Mouse (Mus musculus) liver, embryonic 14.5 days (tissue): ENCODE measurements around the gene Ubr4. TPM values are rescaled to one million over a fixed set of nuclear protein-coding genes. Genes with fewer than 3 reads are reported as not detected.

Experiments used
- ATAC-seq: fragments of 200-750 bp; cut with Nextera tagmentation; 2 replicates; pipeline ENCODE4 v1.8.0; 2017; ENCODE audit warnings: moderate number of reproducible peaks, mild to moderate bottlenecking, moderate library complexity; ENCODE audit not compliant: insufficient read depth
- DNase-seq, 3 experiments: peaks; one replicate each; pipeline ENCODE4 v3.0.0-alpha.2; 2012 to 2013; ENCODE audit warnings: low read depth in 3 of 3, low spot score in 3 of 3
- H3K27ac ChIP-seq: fragments of 300-500 bp; sonication (generic); 2 replicates; pipeline ENCODE4 v1.5.1; 2014; ENCODE audit warnings: moderate library complexity, mild to moderate bottlenecking, control low read depth, inconsistent platforms
- H3K27me3 ChIP-seq: fragments of 300-500 bp; sonication (generic); 2 replicates; pipeline ENCODE4 v1.6.1; 2014; ENCODE audit warnings: mild to moderate bottlenecking, low read length, moderate library complexity; ENCODE audit not compliant: control insufficient read depth, insufficient read depth
- H3K36me3 ChIP-seq: fragments of 300-500 bp; sonication (generic); replicated peaks from 2 replicates; pipeline ENCODE4 v1.6.1; 2014; ENCODE audit warnings: low read depth; ENCODE audit not compliant: control insufficient read depth, insufficient read depth
- H3K4me1 ChIP-seq, 2 experiments: fragments of 200-500 bp in 1 of 2; fragments of 300-500 bp in 1 of 2; sonication (generic) in 1 of 2; replicated peaks; 2 replicates each; pipeline ENCODE4 v1.6.1; 2012 to 2014; ENCODE audit warnings: antibody characterized with exemption in 1 of 2, inconsistent platforms in 1 of 2, low read length in 1 of 2; ENCODE audit not compliant: control insufficient read depth in 2 of 2, insufficient read depth in 2 of 2
- H3K4me2 ChIP-seq: fragments of 300-500 bp; sonication (generic); 2 replicates; pipeline ENCODE4 v1.6.1; 2014; ENCODE audit warnings: low read depth, mild to moderate bottlenecking, control low read depth, moderate library complexity
- H3K4me3 ChIP-seq, 2 experiments: fragments of 200-500 bp in 1 of 2; fragments of 300-500 bp in 1 of 2; sonication (generic) in 1 of 2; 2 replicates each; pipeline ENCODE4 v1.5.1; 2012 to 2014; ENCODE audit warnings: low read depth in 2 of 2, low read length in 2 of 2, mild to moderate bottlenecking in 2 of 2, control low read depth in 1 of 2, inconsistent platforms in 1 of 2, moderate library complexity in 1 of 2; ENCODE audit not compliant: insufficient read depth in 1 of 2
- H3K9ac ChIP-seq: fragments of 300-500 bp; sonication (generic); replicated peaks from 2 replicates; pipeline ENCODE4 v1.6.1; 2014; ENCODE audit warnings: mild to moderate bottlenecking, control low read depth, moderate library complexity
- H3K9me3 ChIP-seq: fragments of 300-500 bp; sonication (generic); 2 replicates; pipeline ENCODE4 v1.6.1; 2016; ENCODE audit warnings: low read length, mixed read lengths; ENCODE audit not compliant: control insufficient read depth
- CTCF ChIP-seq: IDR thresholded peaks from 2 replicates; pipeline ENCODE4 v1.5.1; 2016; ENCODE audit warnings: antibody characterized with exemption, low read depth, control low read depth
- EP300 ChIP-seq: IDR thresholded peaks from 2 replicates; pipeline ENCODE4 v1.6.1; 2016; ENCODE audit warnings: antibody characterized with exemption, low read depth
- WGBS: fragments of 180-500 bp; shearing (Covaris S2); extraction: QIAGEN DNeasy Blood & Tissue Kit; methylation state at CpG from one replicate; pipeline ENCODE4 v1.1.7; 2014; ENCODE audit not compliant: insufficient replicate concordance; 5-methylcytosine and 5-hydroxymethylcytosine counted together
- polyA plus RNA-seq, 2 experiments: library from polyadenylated mRNA; depleted of rRNA in 1 of 2; stranded (reverse) in 1 of 2; unstranded in 1 of 2; fragments of >200 nt; fragmentation: Nextera tagmentation in 1 of 2; extraction: Ambion mirVana in 1 of 2; gene quantifications; 2 replicates each; pipeline versions ENCODE4 v1.2.1 to v1.2.3; 2012 to 2014

Ubr4 gene
- polyA plus RNA-seq, 2 experiments = 34.0 to 55.5 TPM

DNA sequence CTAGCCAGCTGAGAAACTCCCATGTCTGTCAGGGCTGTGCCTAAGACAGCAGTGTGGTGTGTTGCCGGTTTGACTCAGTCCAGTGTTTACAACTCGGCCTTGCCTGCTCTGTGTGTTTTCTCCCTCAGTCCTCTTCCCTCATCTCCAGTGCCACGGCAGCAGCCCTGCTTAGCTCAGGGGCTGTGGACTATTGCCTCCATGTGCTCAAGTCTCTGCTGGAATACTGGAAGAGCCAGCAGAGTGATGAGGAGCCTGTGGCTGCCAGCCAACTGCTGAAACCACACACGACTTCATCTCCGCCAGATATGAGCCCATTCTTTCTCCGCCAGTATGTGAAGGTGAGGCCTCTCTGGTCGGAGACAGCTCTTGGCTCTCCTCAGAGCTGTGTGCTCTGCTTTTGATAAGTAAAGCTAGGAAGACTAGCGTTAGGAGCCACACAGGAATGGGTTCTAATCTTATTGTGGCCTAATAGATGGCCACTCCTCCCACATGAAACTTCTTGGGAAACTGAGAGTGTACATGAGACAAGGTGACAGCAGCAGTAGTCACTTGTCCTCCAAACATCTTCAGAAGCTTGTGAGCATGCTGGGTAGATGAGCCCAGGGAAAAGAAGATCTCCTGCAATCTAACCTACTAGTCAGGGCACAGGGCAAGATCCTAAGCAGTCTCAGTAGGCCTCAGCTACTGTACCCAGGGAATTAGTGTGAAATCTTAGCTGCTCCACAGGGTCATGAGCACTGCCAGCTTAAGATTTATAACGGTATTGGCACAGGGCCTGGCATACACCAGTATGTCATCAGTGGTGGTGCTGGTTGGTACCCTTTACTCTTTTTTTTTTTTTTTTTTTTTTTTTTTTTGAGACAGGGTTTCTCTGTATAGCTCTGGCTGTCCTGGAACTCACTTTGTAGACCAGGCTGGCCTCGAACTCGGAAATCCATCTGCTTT is 94.6 kb downstream of the Ubr4 start:
- Histone ChIP-seq H3K4me1 (no peaks in the 10 kb centered on the region), H3K27ac (no peak overlapping the region), H3K36me3 (peaks cover 92% of the 10 kb centered on the region), H3K9ac (no peak overlapping the region), H3K27me3 (no peaks in the 10 kb centered on the region), H3K4me3 (no peak overlapping the region), H3K9me3 (no peaks in the 10 kb centered on the region), H3K4me2 (no peak overlapping the region)
- TF ChIP-seq EP300 (no peak), CTCF (no peak)
- ATAC-seq (no peak), DNase-seq (no peak)
- 84% methylated on average over 11 of the region's 11 CpGs for WGBS

DNA sequence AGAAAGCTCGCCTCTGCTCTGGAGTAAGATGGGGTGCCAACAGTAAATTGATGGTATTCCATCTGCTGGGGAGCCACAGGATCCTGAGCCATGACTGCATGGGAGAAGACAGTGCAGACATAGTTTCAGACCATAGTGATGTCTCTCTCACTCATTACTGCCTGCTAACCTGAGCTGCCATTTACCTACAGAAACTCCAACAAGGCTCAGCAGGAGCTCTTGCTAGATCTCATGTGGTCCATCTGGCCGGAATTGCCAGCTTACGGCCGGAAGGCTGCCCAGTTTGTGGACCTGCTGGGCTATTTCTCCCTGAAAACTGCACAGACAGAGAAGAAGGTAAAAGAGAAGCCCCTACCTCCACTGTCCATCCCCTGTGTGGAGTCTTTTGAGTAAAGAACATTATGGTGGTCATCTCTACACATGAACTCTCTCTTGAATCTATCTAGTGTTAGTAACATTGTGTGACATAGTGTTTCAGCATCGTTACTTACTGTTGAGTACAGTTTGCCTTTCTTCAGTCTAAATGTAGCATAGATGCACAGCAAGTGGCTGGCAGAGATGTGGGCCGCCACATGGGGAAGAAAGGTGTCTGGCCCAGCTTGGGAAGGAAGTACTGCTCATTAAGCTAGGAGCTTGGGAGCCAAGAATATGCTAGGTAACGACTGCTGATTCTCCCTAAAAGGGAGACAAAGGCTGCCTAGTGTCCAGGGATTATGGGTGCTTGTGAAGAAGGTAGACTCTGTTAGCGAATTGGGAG is 100.7 kb downstream of the Ubr4 start:
- ATAC-seq (no peak), DNase-seq (no peak)
- Histone ChIP-seq H3K4me3 (no peak overlapping the region), H3K9ac (no peak overlapping the region), H3K4me1 (no peaks in the 10 kb centered on the region), H3K36me3 (peaks cover 92% of the 10 kb centered on the region), H3K27me3 (no peaks in the 10 kb centered on the region), H3K9me3 (no peaks in the 10 kb centered on the region), H3K4me2 (no peak overlapping the region), H3K27ac (no peak overlapping the region)
- 83% methylated on average over 8 of the region's 8 CpGs for WGBS
- TF ChIP-seq CTCF (no peak), EP300 (no peak)

DNA sequence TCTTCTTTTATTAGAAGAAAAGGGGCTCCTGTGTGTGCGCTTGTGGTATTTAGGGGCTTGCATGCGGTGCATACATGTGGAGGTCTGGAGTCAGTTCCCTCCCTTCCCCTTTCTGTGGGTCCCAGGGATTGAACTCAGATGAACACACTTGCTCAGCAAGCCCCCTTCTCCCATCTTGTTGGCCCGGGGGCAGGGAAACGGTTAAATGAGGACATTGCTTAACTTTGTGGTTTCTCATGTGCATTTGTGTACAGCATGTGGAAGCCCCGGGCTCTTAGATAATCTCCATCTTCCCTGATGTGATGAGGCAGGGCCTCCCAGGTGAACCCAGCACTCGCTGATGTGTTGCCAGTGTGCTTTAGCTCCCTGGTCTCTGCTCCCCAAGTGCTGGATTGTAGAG is 101.9 kb downstream of the Ubr4 start:
- no peak overlapping the region for H3K4me3 ChIP-seq
- H3K36me3 ChIP-seq = peaks cover 91% of the 10 kb centered on the region
- no peaks in the 10 kb centered on the region for H3K4me1 ChIP-seq
- no peak overlapping the region for H3K27ac ChIP-seq
- 60% methylated on average over 6 of the region's 6 CpGs for WGBS
- H3K9ac ChIP-seq = no peak overlapping the region
- no peak for DNase-seq
- no peaks in the 10 kb centered on the region for H3K9me3 ChIP-seq
- no peak overlapping the region for H3K4me2 ChIP-seq
- H3K27me3 ChIP-seq = no peaks in the 10 kb centered on the region
- no peak for TF ChIP-seq CTCF
- no peak for TF ChIP-seq EP300
- ATAC-seq = no peak

GRCm38 (mm10) chr4:139459970-139460369 is 107.6 kb downstream of the Ubr4 start:
- no peaks in the 10 kb centered on the region for H3K4me1 ChIP-seq
- no peaks in the 10 kb centered on the region for H3K27me3 ChIP-seq
- 94% methylated on average over 15 of the region's 15 CpGs for WGBS
- no peaks in the 10 kb centered on the region for H3K9me3 ChIP-seq
- H3K4me3 ChIP-seq = no peak overlapping the region
- ATAC-seq = no peak
- no peak overlapping the region for H3K9ac ChIP-seq
- H3K4me2 ChIP-seq = no peak overlapping the region
- H3K27ac ChIP-seq = no peak overlapping the region
- no peak for DNase-seq
- H3K36me3 ChIP-seq = peaks cover 94% of the 10 kb centered on the region
- TF ChIP-seq CTCF (no peak), EP300 (no peak)

DNA sequence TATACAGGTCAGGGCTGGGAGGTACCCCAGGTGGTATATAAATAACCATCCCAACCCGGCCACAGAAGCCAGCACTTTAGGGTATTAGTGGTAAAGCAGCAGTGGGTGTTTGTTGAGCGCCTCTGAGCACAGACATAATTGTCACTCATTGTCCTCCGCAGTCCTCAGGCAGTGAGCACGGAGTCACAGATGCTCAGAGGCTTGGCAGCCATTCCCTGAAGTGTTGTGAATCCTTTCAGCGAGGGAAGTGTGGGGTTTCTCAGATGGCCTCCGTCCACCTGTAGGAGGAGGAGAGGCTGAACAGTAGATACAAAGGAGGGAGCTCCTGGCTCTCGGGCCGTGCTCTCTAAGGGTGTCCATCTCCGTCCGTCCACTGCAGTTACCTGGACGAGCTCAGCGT is 111.8 kb downstream of the Ubr4 start:
- no peaks in the 10 kb centered on the region for H3K4me1 ChIP-seq
- peaks cover 94% of the 10 kb centered on the region for H3K36me3 ChIP-seq
- DNase-seq (no peak), ATAC-seq (no peak)
- TF ChIP-seq EP300 (no peak), CTCF (no peak)
- no peaks in the 10 kb centered on the region for H3K27me3 ChIP-seq
- no peak overlapping the region for H3K4me2 ChIP-seq
- no peaks in the 10 kb centered on the region for H3K9me3 ChIP-seq
- no peak overlapping the region for H3K9ac ChIP-seq
- 91% methylated on average over 12 of the region's 12 CpGs for WGBS
- H3K4me3 ChIP-seq = no peak overlapping the region
- H3K27ac ChIP-seq = no peak overlapping the region
